10 mouse cellular contexts compared by ENCODE assay signal in the genomic region with DNA sequence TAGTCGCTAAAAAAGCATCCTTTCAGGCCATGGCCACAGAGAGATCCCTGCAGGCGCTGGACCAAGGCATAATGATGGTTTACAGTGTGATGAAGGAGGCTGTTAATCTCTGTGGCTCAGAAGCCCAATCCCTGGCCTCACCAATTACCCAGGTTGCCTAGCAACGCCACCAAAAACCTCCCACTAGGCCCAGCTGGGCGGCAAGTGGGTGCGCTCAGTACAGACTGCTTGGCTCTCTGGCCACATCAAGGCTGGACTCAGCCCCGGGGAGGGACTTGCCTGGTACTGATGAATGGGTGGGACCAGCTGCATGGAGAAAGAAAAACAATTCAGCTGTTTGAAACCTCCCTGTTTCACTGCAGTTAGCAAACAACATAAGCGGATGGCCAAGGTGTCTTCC. TPM values are rescaled to one million over a fixed set of nuclear protein-coding genes. Genes with fewer than 3 reads are reported as not detected.
A peak's percentile ranks its signal among the peaks of the same experiment; 100 is the strongest.
DNase-seq lines count a peak whose midpoint lies in the region; ATAC-seq and TF ChIP-seq lines count a peak whose summit lies in the region.
"Had no signal": no experiment of that assay in that cellular context is flagged by ENCODE, and none has a peak within 500 bp of the region (broad histone marks: within the 10 kb centered on the region; RNA-seq: fewer than 3 reads in every experiment).

No protein-coding gene starts in this region.

- H3K9ac ChIP-seq in hindbrain, embryonic 16.5 days (ENCODE audit: low read depth, low read length): no peak overlapping the region
- H3K9ac ChIP-seq in limb, embryonic 14.5 days (ENCODE audit: low read depth, low read length, severe bottlenecking): no peak overlapping the region
- H3K9ac ChIP-seq: embryonic facial prominence, embryonic 12.5 days had no signal

- no peaks in the 10 kb centered on the region for H3K4me1 ChIP-seq in hindbrain, embryonic 16.5 days (ENCODE audit: control insufficient read depth, insufficient read depth, low read depth, low read length)
- peaks cover 3% of the 10 kb centered on the region; the same call in 1 of the 2 replicates for H3K4me1 ChIP-seq in limb, embryonic 14.5 days (ENCODE audit: control insufficient read depth, insufficient read depth, low read length)
- H3K4me1 ChIP-seq in heart, embryonic 10.5 days: no peaks in the 10 kb centered on the region
- H3K4me1 ChIP-seq in thymus, adult 2 months (replicated peaks; ENCODE audit: control insufficient read depth, insufficient read depth, low read length): no peaks in the 10 kb centered on the region
- H3K4me1 ChIP-seq: embryonic facial prominence, embryonic 12.5 days; megakaryocyte, embryonic 14.5 days had no signal

- H3K36me3 ChIP-seq in hindbrain, embryonic 16.5 days (ENCODE audit: control insufficient read depth, insufficient read depth, low read length): no peaks in the 10 kb centered on the region
- no peaks in the 10 kb centered on the region for H3K36me3 ChIP-seq in limb, embryonic 14.5 days (ENCODE audit: control insufficient read depth, insufficient read depth, low read length)
- H3K36me3 ChIP-seq in heart, embryonic 10.5 days: no peaks in the 10 kb centered on the region
- H3K36me3 ChIP-seq in thymus, adult 2 months (ENCODE audit: control insufficient read depth, insufficient read depth, low read length): no peaks in the 10 kb centered on the region
- H3K36me3 ChIP-seq: embryonic facial prominence, embryonic 12.5 days had no signal

- no peak for TF ChIP-seq POLR2A in limb, embryonic 14.5 days (IDR thresholded peaks at IDR 0.05; ENCODE audit: borderline replicate concordance, extremely low read depth, insufficient read depth, insufficient read length)
- TF ChIP-seq POLR2A in thymus, adult 2 months (IDR thresholded peaks at IDR 0.05; ENCODE audit: control insufficient read depth, extremely low read depth, insufficient read depth, low read length, poor library complexity): no peak

- H3K4me2 ChIP-seq in hindbrain, embryonic 16.5 days (ENCODE audit: low read length): no peak overlapping the region
- H3K4me2 ChIP-seq in limb, embryonic 14.5 days (replicated peaks; ENCODE audit: low read depth, low read length, severe bottlenecking): no peak overlapping the region
- H3K4me2 ChIP-seq: embryonic facial prominence, embryonic 12.5 days had no signal

- no peak for TF ChIP-seq CTCF in thymus, adult 2 months (IDR thresholded peaks at IDR 0.05; ENCODE audit: borderline replicate concordance, control insufficient read depth, extremely low read depth, insufficient read depth, low read length, poor library complexity)

- ATAC-seq in hindbrain, embryonic 16.5 days: peak; percentile 83
- peak; percentile 53; the same call in 1 of the 2 replicates for ATAC-seq in limb, embryonic 14.5 days (ENCODE audit: low FRiP score, low read depth)

- no peak overlapping the region for H3K4me3 ChIP-seq in hindbrain, embryonic 16.5 days (ENCODE audit: low read length)
- no peak overlapping the region for H3K4me3 ChIP-seq in limb, embryonic 14.5 days (replicated peaks; ENCODE audit: low read length)
- no peak overlapping the region for H3K4me3 ChIP-seq in heart, embryonic 10.5 days
- H3K4me3 ChIP-seq in thymus, adult 2 months (ENCODE audit: control insufficient read depth, insufficient read depth, low read length): no peak overlapping the region
- H3K4me3 ChIP-seq: embryonic facial prominence, embryonic 12.5 days; megakaryocyte, embryonic 14.5 days had no signal

- H3K27me3 ChIP-seq in hindbrain, embryonic 16.5 days (replicated peaks; ENCODE audit: control insufficient read depth, insufficient read depth, low read length): no peaks in the 10 kb centered on the region
- no peaks in the 10 kb centered on the region for H3K27me3 ChIP-seq in limb, embryonic 14.5 days (ENCODE audit: control insufficient read depth, insufficient read depth, low read length)
- no peaks in the 10 kb centered on the region for H3K27me3 ChIP-seq in heart, embryonic 10.5 days (ENCODE audit: insufficient read depth, poor library complexity, severe bottlenecking)
- no peaks in the 10 kb centered on the region for H3K27me3 ChIP-seq in thymus, adult 2 months (ENCODE audit: control insufficient read depth, insufficient read depth, low read length)
- H3K27me3 ChIP-seq: embryonic facial prominence, embryonic 12.5 days had no signal

- H3K27ac ChIP-seq in hindbrain, embryonic 16.5 days (ENCODE audit: low read depth, low read length): no peak overlapping the region
- no peak overlapping the region for H3K27ac ChIP-seq in limb, embryonic 14.5 days (replicated peaks; ENCODE audit: low read depth, low read length)
- no peak overlapping the region for H3K27ac ChIP-seq in heart, embryonic 10.5 days
- no peak overlapping the region for H3K27ac ChIP-seq in thymus, adult 2 months (ENCODE audit: control insufficient read depth, insufficient read depth, low read length)
- H3K27ac ChIP-seq: embryonic facial prominence, embryonic 12.5 days had no signal

- DNase-seq in kidney, postnatal 4 days: peak; percentile 30 to 43
- no peak for DNase-seq in kidney, postnatal 10 days
- peak; percentile 38 for DNase-seq in limb, embryonic 14.5 days (ENCODE audit: low spot score)
- DNase-seq in right cerebral cortex, postnatal 25 days: peak; percentile 53
- no peak for DNase-seq in heart, embryonic 10.5 days (ENCODE audit: low spot score)
- no peak for DNase-seq in heart, adult 11 months
- no peak for DNase-seq in thymus, adult 2 months

- H3K9me3 ChIP-seq in hindbrain, embryonic 16.5 days (ENCODE audit: control insufficient read depth, low read length): no peaks in the 10 kb centered on the region
- no peaks in the 10 kb centered on the region for H3K9me3 ChIP-seq in limb, embryonic 14.5 days (ENCODE audit: control insufficient read depth, low read length)
- H3K9me3 ChIP-seq in heart, embryonic 10.5 days: no peaks in the 10 kb centered on the region
- H3K9me3 ChIP-seq: embryonic facial prominence, embryonic 12.5 days had no signal

- WGBS in hindbrain, embryonic 16.5 days: 35% methylated on average over 7 of the region's 7 CpGs
- WGBS in limb, embryonic 14.5 days: 34% methylated on average over 7 of the region's 7 CpGs
- WGBS in heart, embryonic 10.5 days: 66% methylated on average over 7 of the region's 7 CpGs
- WGBS in thymus, adult 2 months: 77% methylated on average over 7 of the region's 7 CpGs

RNA-seq across cellular contexts. Expression of a gene that starts 10.2 kb away (rescaled TPM):
- polyA plus RNA-seq in hindbrain, embryonic 16.5 days (2015; fragmentation: Nextera tagmentation; extraction: Ambion mirVana): 1.3 and 1.6 TPM in 2 replicates
- 4.8 and 4.9 TPM in 2 replicates for polyA plus RNA-seq in limb, embryonic 14.5 days (2012; rRNA removed)
- polyA plus RNA-seq in limb, embryonic 14.5 days (2014; fragmentation: Nextera tagmentation; extraction: Ambion mirVana): 3.5 and 4.1 TPM in 2 replicates
- polyA plus RNA-seq in heart, embryonic 10.5 days (2016; fragmentation: Nextera tagmentation; extraction: Ambion mirVana): 1.5 and 2.3 TPM in 2 replicates
- polyA plus RNA-seq in thymus, adult 2 months (2012; rRNA removed): 3.3 and 4.3 TPM in 2 replicates

RNA-seq across cellular contexts. Expression of a gene that starts 47.7 kb away (rescaled TPM):
- polyA plus RNA-seq in hindbrain, embryonic 16.5 days (2015; fragmentation: Nextera tagmentation; extraction: Ambion mirVana): 77.9 and 79.1 TPM in 2 replicates
- polyA plus RNA-seq in limb, embryonic 14.5 days (2012; rRNA removed): 39.5 and 42.4 TPM in 2 replicates
- 55.5 and 60.1 TPM in 2 replicates for polyA plus RNA-seq in limb, embryonic 14.5 days (2014; fragmentation: Nextera tagmentation; extraction: Ambion mirVana)
- 55.3 and 58.5 TPM in 2 replicates for polyA plus RNA-seq in heart, embryonic 10.5 days (2016; fragmentation: Nextera tagmentation; extraction: Ambion mirVana)
- polyA plus RNA-seq in thymus, adult 2 months (2012; rRNA removed): 56.4 and 71.7 TPM in 2 replicates

Comparison
In these comparisons a context has a peak if more than half of its experiments do, and no peak if none do; other contexts are left out.
1. DNase-seq: peak in kidney, postnatal 4 days (2 of 2), limb, embryonic 14.5 days (single experiment) and right cerebral cortex, postnatal 25 days (single experiment); none in kidney, postnatal 10 days (single experiment), heart, embryonic 10.5 days (single experiment), heart, adult 11 months (single experiment) and thymus, adult 2 months (single experiment).